Mouse (Mus musculus): ENCODE measurements around the gene Rtn1.

- TF ChIP-seq POLR2A (IDR thresholded peaks at IDR 0.05; ENCODE audit: insufficient read depth, low read depth, low read length) (no peak), CTCF (IDR thresholded peaks at IDR 0.05; ENCODE audit: insufficient read depth, low read depth, low read length) (no peak)
Measured at GRCm38 (mm10) chr12:72263213-72264103, 145.4 kb downstream of the Rtn1 start.

All from olfactory bulb, adult 2 months (tissue).